ENCODE assay signal across 12 mouse cellular contexts in genomic region chr15:61618638-61619500, GRCm38 (mm10).
A peak's percentile ranks its signal among the peaks of the same experiment; 100 is the strongest.
DNase-seq lines count a peak whose midpoint lies in the region; ATAC-seq lines count a peak whose summit lies in the region.
"Had no signal": no experiment of that assay in that cellular context is flagged by ENCODE, and none has a peak within 500 bp of the region (broad histone marks: within the 10 kb centered on the region; RNA-seq: fewer than 3 reads in every experiment).

No protein-coding gene starts in this region.

- no peak overlapping the region for H3K4me3 ChIP-seq in intestine, embryonic 14.5 days (ENCODE audit: low read depth, low read length)
- H3K4me3 ChIP-seq: heart, embryonic 12.5 days; limb, embryonic 15.5 days; midbrain, embryonic 10.5 days had no signal

- DNase-seq in adrenal gland, postnatal 14 days, result peak; percentile 6
- DNase-seq in adrenal gland, postnatal 4 days (ENCODE audit: low spot score in 2 of 2), result no peak
- DNase-seq in urinary bladder, adult 18-20 months (ENCODE audit: low spot score in 2 of 2), result peak; percentile 11 to 68
- DNase-seq in urinary bladder, postnatal 4 days (ENCODE audit: low spot score in 2 of 2), result no peak
- DNase-seq in intestine, embryonic 14.5 days (ENCODE audit: low spot score), result no peak
- peak; percentile 7 for DNase-seq in thymus, postnatal 25 days
- DNase-seq in cerebellum, adult 11-12 months, result no peak
- DNase-seq in right cerebral cortex, postnatal 25 days, result no peak
- DNase-seq: cerebellum, postnatal 14 days had no signal

- H3K4me1 ChIP-seq in intestine, embryonic 14.5 days (replicated peaks; ENCODE audit: control insufficient read depth, insufficient read depth, low read length), result no peaks in the 10 kb centered on the region
- H3K4me1 ChIP-seq: heart, embryonic 12.5 days; limb, embryonic 15.5 days; midbrain, embryonic 10.5 days had no signal

- no peaks in the 10 kb centered on the region for H3K36me3 ChIP-seq in intestine, embryonic 14.5 days (ENCODE audit: control insufficient read depth, insufficient read depth, low read length)
- H3K36me3 ChIP-seq: heart, embryonic 12.5 days; limb, embryonic 15.5 days; midbrain, embryonic 10.5 days had no signal

- no peaks in the 10 kb centered on the region for H3K27me3 ChIP-seq in intestine, embryonic 14.5 days (replicated peaks; ENCODE audit: control insufficient read depth, insufficient read depth, low read length)
- H3K27me3 ChIP-seq: heart, embryonic 12.5 days; limb, embryonic 15.5 days had no signal

- no peak overlapping the region for H3K9ac ChIP-seq in intestine, embryonic 14.5 days (ENCODE audit: low read length)
- H3K9ac ChIP-seq: heart, embryonic 12.5 days; limb, embryonic 15.5 days had no signal

- no peak overlapping the region for H3K27ac ChIP-seq in intestine, embryonic 14.5 days (ENCODE audit: low read depth)
- H3K27ac ChIP-seq: midbrain, embryonic 10.5 days had no signal

- no peak overlapping the region for H3K4me2 ChIP-seq in intestine, embryonic 14.5 days (ENCODE audit: low read length)
- H3K4me2 ChIP-seq: heart, embryonic 12.5 days; limb, embryonic 15.5 days had no signal

- no peaks in the 10 kb centered on the region for H3K9me3 ChIP-seq in intestine, embryonic 14.5 days (ENCODE audit: control insufficient read depth, low read length)
- H3K9me3 ChIP-seq: heart, embryonic 12.5 days; limb, embryonic 15.5 days; midbrain, embryonic 10.5 days had no signal

- WGBS in intestine, embryonic 14.5 days, result 60% methylated on average over 8 of the region's 8 CpGs

- ATAC-seq in intestine, embryonic 14.5 days (replicated peaks; ENCODE audit: low FRiP score, low TSS enrichment, low read depth), result peak; percentile 87

Comparison
In these comparisons a context has a peak if more than half of its experiments do, and no peak if none do; other contexts are left out.
1. DNase-seq: peak in adrenal gland, postnatal 14 days (single experiment), urinary bladder, adult 18-20 months (2 of 2) and thymus, postnatal 25 days (single experiment); none in adrenal gland, postnatal 4 days (0 of 2), urinary bladder, postnatal 4 days (0 of 2), intestine, embryonic 14.5 days (single experiment), cerebellum, adult 11-12 months (single experiment) and right cerebral cortex, postnatal 25 days (single experiment).